Mouse (Mus musculus): Measurements from ENCODE around the gene Med18.
A peak's percentile ranks its signal among the peaks of the same experiment; 100 is the strongest.

DNA sequence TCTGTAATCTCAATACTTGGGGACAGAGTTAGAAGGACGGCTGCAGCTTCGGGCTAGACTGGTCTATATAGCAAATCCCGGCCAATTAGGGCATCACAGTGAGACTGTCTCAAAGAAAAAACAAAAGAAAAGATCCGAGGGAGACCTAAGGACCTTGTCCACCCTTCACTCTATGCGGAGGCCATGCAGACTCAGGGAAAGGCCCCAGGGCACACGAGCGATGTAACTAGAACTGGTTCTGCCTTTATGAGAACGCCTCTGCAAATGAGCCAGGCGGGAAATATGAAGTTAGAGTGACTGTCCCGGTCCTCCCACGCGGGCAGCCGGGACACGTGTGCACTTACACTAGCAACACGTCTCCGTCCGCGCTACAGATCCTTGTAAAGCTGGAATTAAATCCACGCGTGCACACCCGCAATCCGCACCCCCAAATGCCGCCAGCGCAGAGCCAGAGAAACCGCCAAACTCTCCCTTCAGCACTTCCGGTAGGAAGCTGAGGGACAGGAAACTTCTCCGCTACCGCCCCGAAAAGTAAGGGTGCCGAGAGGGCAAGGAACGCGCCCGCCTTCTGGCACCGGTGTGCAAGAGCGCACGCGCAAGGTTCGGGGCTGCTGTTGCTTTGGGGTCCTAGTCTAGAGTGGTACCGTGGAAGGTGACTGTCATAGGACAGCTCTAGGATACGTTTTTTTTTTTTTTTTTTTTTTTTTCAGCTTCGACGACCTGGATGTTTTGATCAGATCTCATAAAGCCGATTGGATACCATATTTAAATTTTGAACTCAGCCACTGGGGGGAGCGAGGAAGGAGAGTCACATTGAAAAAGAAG lies at the start of gene Med18:
- TF ChIP-seq USF1 (IDR thresholded peaks at IDR 0.05; ENCODE audit: low read depth) (no peak), POLR2A (IDR thresholded peaks at IDR 0.05; ENCODE audit: insufficient read length, low read depth) (peak; percentile 55), POLR2AphosphoS2 (IDR thresholded peaks at IDR 0.05; ENCODE audit: insufficient read length, low read depth) (peak; percentile 37), MYOD1 (IDR thresholded peaks at IDR 0.05; ENCODE audit: control insufficient read depth in 1 of 3, insufficient read length in 2 of 3, low read depth in 2 of 3) (no peak), MAX (IDR thresholded peaks at IDR 0.05; ENCODE audit: low read depth) (peak; percentile 16), E2F4 (IDR thresholded peaks at IDR 0.05; ENCODE audit: insufficient read depth) (peak; percentile 80), CEBPB (IDR thresholded peaks at IDR 0.05; ENCODE audit: insufficient read depth, poor library complexity, severe bottlenecking) (no peak), TCF12 (IDR thresholded peaks at IDR 0.05; ENCODE audit: insufficient read depth, poor library complexity, severe bottlenecking) (no peak), MYOG (IDR thresholded peaks at IDR 0.05; ENCODE audit: control insufficient read depth in 1 of 3, insufficient read depth in 1 of 3, insufficient read length in 2 of 3, low read depth in 2 of 3) (no peak), SRF (IDR thresholded peaks at IDR 0.05; ENCODE audit: control insufficient read depth, insufficient read length, low read depth) (no peak), TCF3 (IDR thresholded peaks at IDR 0.05; ENCODE audit: insufficient read length, low read depth) (no peak), REST (IDR thresholded peaks at IDR 0.05; ENCODE audit: insufficient read depth, insufficient read length) (no peak)

Measured in myocyte (in vitro differentiated cells).